Mouse (Mus musculus) lung, postnatal 0 days (tissue): ENCODE measurements around the gene Zdhhc5.

Source experiments
- CTCF ChIP-seq: IDR thresholded peaks from 2 replicates; pipeline ENCODE4 v1.5.1; 2016; ENCODE audit warnings: antibody characterized with exemption, mild to moderate bottlenecking
- EP300 ChIP-seq: IDR thresholded peaks from 2 replicates; pipeline ENCODE4 v1.6.1; 2016; ENCODE audit warnings: antibody characterized with exemption, mild to moderate bottlenecking, control low read depth

- TF ChIP-seq CTCF: 0 out of 2 replicates have a peak, but pooled peaks have one; percentile 17
- no peak for TF ChIP-seq EP300
These were observed 12.3 kb upstream of the Zdhhc5 start, which contains the start of gene Clp1 for GRCm38 (mm10) chr2:84727172-84727858.
